Mouse (Mus musculus) ES-E14 (cell line): Measurements from ENCODE around the gene Sdhaf2. TPM values are rescaled to one million over a fixed set of nuclear protein-coding genes. Genes with fewer than 3 reads are reported as not detected.
A peak's percentile ranks its signal among the peaks of the same experiment; 100 is the strongest.

Experiments used
- DNase-seq: peaks from one replicate; pipeline ENCODE4 v3.0.0-alpha.2; 2013; ENCODE audit warnings: low read depth, low spot score
- H3K27ac ChIP-seq: 2 replicates; pipeline ENCODE4 v1.5.1; 2012; ENCODE audit warnings: low read depth, mild to moderate bottlenecking, low read length, moderate library complexity, mixed read lengths; ENCODE audit not compliant: poor library complexity, insufficient read depth, severe bottlenecking
- H3K36me3 ChIP-seq: 2 replicates; pipeline ENCODE4 v1.6.1; 2012; ENCODE audit warnings: mild to moderate bottlenecking, low read length, moderate library complexity, mixed read lengths; ENCODE audit not compliant: control insufficient read depth, poor library complexity, insufficient read depth, severe bottlenecking
- H3K4me1 ChIP-seq, 2 experiments: fragments of 150-350 bp in 1 of 2; sonication (generic) in 1 of 2; 2 replicates each; pipeline ENCODE4 v1.6.1; 2012; ENCODE audit warnings: low read length in 2 of 2, mild to moderate bottlenecking in 1 of 2, mixed read lengths in 1 of 2; ENCODE audit not compliant: control insufficient read depth in 2 of 2, insufficient read depth in 2 of 2, poor library complexity in 1 of 2
- H3K4me3 ChIP-seq, 2 experiments: fragments of 150-350 bp in 1 of 2; sonication (generic) in 1 of 2; 2 replicates each; pipeline ENCODE4 v1.5.1; 2012; ENCODE audit warnings: low read length in 2 of 2, low read depth in 1 of 2, mild to moderate bottlenecking in 1 of 2, mixed read lengths in 1 of 2; ENCODE audit not compliant: insufficient read depth in 1 of 2, poor library complexity in 1 of 2, severe bottlenecking in 1 of 2
- H3K9ac ChIP-seq: 2 replicates; pipeline ENCODE4 v1.6.1; 2012; ENCODE audit warnings: low read depth, mild to moderate bottlenecking, low read length, mixed read lengths; ENCODE audit not compliant: poor library complexity, insufficient read depth, severe bottlenecking
- H3K9me3 ChIP-seq: fragments of 150-350 bp; sonication (generic); 2 replicates; pipeline ENCODE4 v1.6.1; 2012; ENCODE audit warnings: low read depth, mild to moderate bottlenecking, low read length; ENCODE audit not compliant: control insufficient read depth, insufficient read depth
- CHD2 ChIP-seq: IDR thresholded peaks from 2 replicates; pipeline ENCODE4 v1.6.1; 2014; ENCODE audit warnings: mild to moderate bottlenecking, low read depth, low read length, inconsistent platforms
- HCFC1 ChIP-seq: IDR thresholded peaks from 2 replicates; pipeline ENCODE4 v1.6.1; 2012; ENCODE audit warnings: low read length, inconsistent platforms, borderline replicate concordance; ENCODE audit not compliant: insufficient read depth
- MAFK ChIP-seq: IDR thresholded peaks from 2 replicates; pipeline ENCODE4 v1.6.1; 2014; ENCODE audit warnings: mild to moderate bottlenecking, low read depth, low read length, inconsistent platforms; ENCODE audit not compliant: insufficient read depth
- ZC3H11A ChIP-seq: IDR thresholded peaks from 2 replicates; pipeline ENCODE4 v1.6.1; 2012; ENCODE audit warnings: low read depth, mild to moderate bottlenecking, inconsistent platforms, low read length, borderline replicate concordance
- ZNF384 ChIP-seq: IDR thresholded peaks from 2 replicates; pipeline ENCODE4 v1.6.1; 2012; ENCODE audit warnings: low read depth, low read length, inconsistent platforms
- in situ Hi-C, 2 experiments: fragments of 600-800 bp; cut with MboI; formaldehyde crosslinking; loops; one replicate each; pipeline ENCODE4 v1.15.1; 2025; ENCODE audit warnings: low sequenced_read_pairs in 2 of 2, inconsistent platforms in 1 of 2; ENCODE audit not compliant: unreplicated experiment in 2 of 2
- total RNA-seq: library from RNA; depleted of rRNA; stranded (reverse); fragments of 300-350 nt; gene quantifications from 2 replicates; pipeline ENCODE4 v1.2.3, GENCODE M21; 2012; rRNA removed

Sdhaf2 gene
- total RNA-seq, 1 experiment = 31.3 TPM

DNA sequence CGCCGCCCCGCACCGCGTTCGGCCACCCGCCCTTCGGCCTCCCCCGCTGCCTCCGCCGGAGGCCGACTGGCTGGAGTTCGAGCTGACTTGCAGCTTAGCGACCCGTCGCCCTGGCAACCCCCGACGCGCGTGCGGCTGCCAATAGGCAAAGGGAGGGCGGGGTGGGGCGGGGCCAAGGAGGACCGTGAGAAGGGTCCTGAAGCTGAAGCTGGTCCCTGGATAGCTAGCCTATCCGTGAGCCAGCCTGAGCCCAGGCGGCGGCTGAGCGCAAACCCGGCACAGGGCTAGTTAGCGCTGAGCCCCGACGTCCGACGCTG, 68.5 kb downstream of the Sdhaf2 start:
- Histone ChIP-seq H3K4me3 (peak overlapping the region; percentile 63 to 75), H3K9ac (peak overlapping the region; percentile 34; the same call in 1 of the 2 replicates), H3K27ac (no peak overlapping the region), H3K36me3 (no peaks in the 10 kb centered on the region), H3K9me3 (no peaks in the 10 kb centered on the region), H3K4me1 (peaks cover 0 to 12% of the 10 kb centered on the region in 2 experiments; a peak in 1 of 4 replicates)
- TF ChIP-seq ZNF384 (no peak), MAFK (no peak), CHD2 (no peak), HCFC1 (no peak), ZC3H11A (no peak)
- in situ Hi-C loops = no loop called here
- DNase-seq = peak; percentile 92

DNA sequence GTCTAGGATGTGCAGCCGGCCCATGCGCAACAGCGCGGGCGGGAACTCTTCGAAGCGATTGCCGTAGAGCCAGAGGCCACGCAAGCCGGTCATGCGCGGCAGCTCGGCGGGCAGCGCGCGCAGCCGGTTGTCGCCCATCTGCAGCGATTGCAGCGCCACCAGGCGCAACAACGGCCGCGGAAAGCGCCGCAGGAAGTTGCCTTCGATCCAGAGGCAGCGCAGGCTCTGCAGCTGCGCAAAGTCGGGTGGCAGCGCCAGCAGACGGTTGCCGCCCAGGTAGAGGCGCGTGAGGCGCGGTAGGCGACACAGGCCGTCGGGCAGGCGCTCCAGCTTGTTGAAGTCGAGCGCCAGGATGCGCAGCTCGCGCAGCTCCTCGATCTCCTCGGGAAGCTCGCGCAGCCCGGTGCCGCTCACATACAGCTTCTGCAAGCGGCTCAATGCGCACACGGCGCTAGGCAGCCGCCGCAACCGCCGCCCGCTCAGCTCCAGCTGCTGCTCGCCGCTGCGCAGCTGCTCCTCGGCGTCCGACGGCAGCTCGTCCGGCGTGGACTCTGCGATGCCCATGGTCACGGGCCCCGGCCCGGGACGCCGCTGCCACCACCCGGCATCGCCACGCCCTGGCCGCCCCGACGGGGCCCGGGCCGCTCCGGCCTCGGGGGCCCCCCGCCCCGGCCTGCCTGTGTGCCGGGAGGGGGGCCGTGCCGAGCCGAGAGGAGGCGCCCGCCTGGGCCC, 69.0 kb downstream of the Sdhaf2 start, which contains the start of gene Lrrc10b:
Gene Lrrc10b (minus strand): TSS at position 722 of the 732 bp plus-strand sequence.
- Histone ChIP-seq H3K4me1 (peaks cover 0 to 11% of the 10 kb centered on the region in 2 experiments; a peak in 1 of 4 replicates), H3K9me3 (no peaks in the 10 kb centered on the region), H3K4me3 (peak within 1 kb of the TSS; percentile 63 to 75), H3K27ac (no peak within 1 kb of the TSS), H3K9ac (peak within 1 kb of the TSS; percentile 34), H3K36me3 (no peaks in the 10 kb centered on the region)
- DNase-seq = peak; percentile 46
- TF ChIP-seq HCFC1 = no peak; the same call in 1 of the 2 replicates
- TF ChIP-seq CHD2 = no peak
- no peak for TF ChIP-seq ZNF384
- TF ChIP-seq MAFK = no peak
- no peak for TF ChIP-seq ZC3H11A
- in situ Hi-C loops = no loop called here

DNA sequence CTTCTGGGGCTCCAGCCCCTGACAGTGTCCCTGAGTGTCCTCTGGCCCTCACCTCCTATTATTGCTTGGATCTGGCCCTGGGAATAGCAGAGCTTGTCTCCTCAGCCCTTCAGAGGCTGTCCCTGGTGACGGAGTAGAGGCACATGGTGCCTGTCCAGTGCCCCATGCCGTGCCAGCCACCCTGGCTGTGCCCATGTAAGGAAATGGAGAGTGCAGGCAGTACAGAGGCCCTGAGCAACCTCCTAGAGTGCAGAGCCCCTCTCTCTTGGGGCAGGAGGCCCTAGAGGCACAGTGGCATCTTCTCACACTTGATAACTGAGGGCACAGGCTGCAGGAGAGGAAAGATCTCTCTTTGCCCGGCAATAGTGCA, 70.5 kb downstream of the Sdhaf2 start:
- H3K9ac ChIP-seq = no peak overlapping the region
- no peak for DNase-seq
- no peak overlapping the region for H3K27ac ChIP-seq
- no peaks in the 10 kb centered on the region for H3K9me3 ChIP-seq
- no peak overlapping the region for H3K4me3 ChIP-seq
- peaks cover 0 to 8% of the 10 kb centered on the region in 2 experiments; a peak in 1 of 4 replicates for H3K4me1 ChIP-seq
- H3K36me3 ChIP-seq = no peaks in the 10 kb centered on the region
- TF ChIP-seq ZNF384 = no peak
- no peak for TF ChIP-seq MAFK
- TF ChIP-seq CHD2 = no peak
- TF ChIP-seq ZC3H11A = no peak
- TF ChIP-seq HCFC1 = no peak
- in situ Hi-C loops = no loop called here

- H3K4me1 ChIP-seq = peaks cover 0 to 7% of the 10 kb centered on the region in 2 experiments; a peak in 1 of 4 replicates
- no peak overlapping the region for H3K9ac ChIP-seq
- in situ Hi-C loops = no loop called here
- H3K9me3 ChIP-seq = no peaks in the 10 kb centered on the region
- no peaks in the 10 kb centered on the region for H3K36me3 ChIP-seq
- no peak for DNase-seq
- TF ChIP-seq ZNF384 (no peak), ZC3H11A (no peak), MAFK (no peak), HCFC1 (no peak), CHD2 (no peak)
- no peak overlapping the region for H3K4me3 ChIP-seq
- no peak overlapping the region for H3K27ac ChIP-seq
Observed at GRCm38 (mm10) chr19:10454718-10455436, 71.1 kb downstream of the Sdhaf2 start.

Other genes with a start within 250 kb of the Sdhaf2 start
- 1.2 and 1.6 TPM in 2 replicates for gene Dagla, start 221.3 kb downstream of the Sdhaf2 start, total RNA-seq
- 2.6 and 3.5 TPM in 2 replicates for gene Syt7, start 137.1 kb downstream of the Sdhaf2 start, total RNA-seq
- 0.27 and 0.37 TPM in 2 replicates for gene Lrrc10b, start 68.7 kb downstream of the Sdhaf2 start, total RNA-seq
- 0.48 and 0.62 TPM in 2 replicates for gene Ppp1r32, start 43.2 kb downstream of the Sdhaf2 start, total RNA-seq
- 37.7 and 38.0 TPM in 2 replicates for gene Cpsf7, start 876 bp downstream of the Sdhaf2 start, total RNA-seq
- 29.2 and 30.1 TPM in 2 replicates for gene Tmem216, start 30.1 kb upstream of the Sdhaf2 start, total RNA-seq
- gene Cyb561a3, start 51.0 kb upstream of the Sdhaf2 start, total RNA-seq = 12.9 and 14.9 TPM in 2 replicates
- gene Tmem138, start 51.2 kb upstream of the Sdhaf2 start, total RNA-seq = 22.4 and 29.8 TPM in 2 replicates
- 584 and 635 TPM in 2 replicates for gene Ddb1, start 79.2 kb upstream of the Sdhaf2 start, total RNA-seq
- gene Tkfc, start 79.5 kb upstream of the Sdhaf2 start, total RNA-seq = 12.2 and 14.4 TPM in 2 replicates
- 0.49 and 0.63 TPM in 2 replicates for gene Vwce, start 108.1 kb upstream of the Sdhaf2 start, total RNA-seq
- 3.1 and 4.9 TPM in 2 replicates for gene Pga5, start 151.9 kb upstream of the Sdhaf2 start, total RNA-seq
- gene Vps37c, start 162.6 kb upstream of the Sdhaf2 start, total RNA-seq = 6.2 and 6.6 TPM in 2 replicates
- gene Cd5, start 212.9 kb upstream of the Sdhaf2 start, total RNA-seq = not detected in 2 replicates